Mouse (Mus musculus) lung, adult 2 months (tissue): ENCODE results near the gene Rassf1.

Source experiments
- CTCF ChIP-seq: fragments of 200-500 bp; IDR thresholded peaks from 2 replicates; pipeline ENCODE4 v1.5.1; 2011; ENCODE audit warnings: mild to moderate bottlenecking, low read length, control low read depth; ENCODE audit not compliant: insufficient read depth
- POLR2A ChIP-seq: fragments of 200-500 bp; IDR thresholded peaks from 2 replicates; pipeline ENCODE4 v1.6.1; 2011; ENCODE audit warnings: low read depth, mild to moderate bottlenecking, control low read depth, low read length, borderline replicate concordance; ENCODE audit errors: extremely low read depth

DNA sequence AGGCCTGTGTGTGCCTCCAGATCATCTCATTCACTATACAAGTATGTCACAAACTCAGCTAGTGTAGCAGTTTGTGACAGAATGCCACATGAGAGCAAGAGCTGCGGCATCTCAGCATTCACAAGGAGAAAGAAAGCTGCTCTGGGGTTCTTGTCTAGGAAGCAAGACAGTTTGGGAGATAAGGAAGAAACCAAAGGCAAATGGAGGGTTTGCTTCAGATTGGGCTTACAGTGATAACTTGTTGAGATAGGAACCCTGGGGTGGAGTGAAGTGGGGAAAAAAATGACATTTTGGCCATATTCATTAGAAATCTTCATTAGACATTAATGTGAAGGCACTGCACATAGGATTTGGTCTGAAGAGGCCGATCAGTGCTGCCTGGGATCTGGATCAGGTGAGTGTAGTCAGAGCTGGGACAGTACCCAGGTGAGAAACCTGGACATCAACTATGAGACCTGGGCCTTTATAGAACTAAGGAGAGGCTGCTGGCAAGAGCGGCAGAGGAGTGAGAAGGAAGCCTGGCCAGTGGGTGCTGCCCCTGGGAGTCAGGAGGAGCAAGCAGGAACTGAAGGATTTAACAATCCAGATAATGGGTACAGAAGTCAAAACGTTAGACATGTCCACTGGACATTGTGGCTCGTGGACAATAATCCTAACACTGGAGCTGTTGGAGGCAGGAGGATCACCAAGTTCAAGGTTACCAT, 1.5 kb downstream of the Rassf1 start:
- TF ChIP-seq CTCF (no peak), POLR2A (no peak)
